Mouse (Mus musculus) monocyte, adult 5-6 weeks (primary cell): ENCODE results near the gene Rapgef2. TPM values are rescaled to one million over a fixed set of nuclear protein-coding genes. Genes with fewer than 3 reads are reported as not detected.

Source experiments
- ATAC-seq: fragments of 153-309, 156-312 bp; replicated peaks from 2 replicates; pipeline ENCODE4 v1.8.0; 2017; ENCODE audit warnings: mild to moderate bottlenecking; ENCODE audit not compliant: low TSS enrichment, insufficient number of reproducible peaks, severe bottlenecking, poor library complexity, low FRiP score
- total RNA-seq: library from RNA; stranded (forward); fragments of 200-1000, 200-491, 200-594 nt; gene quantifications from 3 replicates; pipeline ENCODE4 v1.2.3, GENCODE M21; 2017

Gene Rapgef2
- total RNA-seq, 1 experiment from 2014 or later: 28.9 TPM

GRCm38 (mm10) chr3:79286031-79286375, 314 bp downstream of the Rapgef2 start:
- no peak for ATAC-seq

GRCm38 (mm10) chr3:79285097-79285675, 1.1 kb downstream of the Rapgef2 start:
- no peak for ATAC-seq

- ATAC-seq: no peak
Measured at GRCm38 (mm10) chr3:79283976-79284375, 2.3 kb downstream of the Rapgef2 start.

- ATAC-seq: no peak
Measured at GRCm38 (mm10) chr3:79283031-79283430, 3.3 kb downstream of the Rapgef2 start.

GRCm38 (mm10) chr3:79275856-79276645, 10.3 kb downstream of the Rapgef2 start:
- ATAC-seq: no peak

GRCm38 (mm10) chr3:79273350-79273749, 13.0 kb downstream of the Rapgef2 start:
- ATAC-seq: no peak

- ATAC-seq: no peak
Measured at GRCm38 (mm10) chr3:79272939-79273338, 13.4 kb downstream of the Rapgef2 start.

GRCm38 (mm10) chr3:79270980-79271555, 15.2 kb downstream of the Rapgef2 start:
- ATAC-seq: no peak

GRCm38 (mm10) chr3:79269872-79270271, 16.4 kb downstream of the Rapgef2 start:
- ATAC-seq: no peak

GRCm38 (mm10) chr3:79266976-79267375, 19.3 kb downstream of the Rapgef2 start:
- no peak for ATAC-seq

GRCm38 (mm10) chr3:79261816-79262316, 24.5 kb downstream of the Rapgef2 start:
- no peak for ATAC-seq

GRCm38 (mm10) chr3:79254023-79254422, 32.3 kb downstream of the Rapgef2 start:
- no peak for ATAC-seq

GRCm38 (mm10) chr3:79253416-79253815, 32.9 kb downstream of the Rapgef2 start:
- no peak for ATAC-seq

GRCm38 (mm10) chr3:79252921-79253394, 33.4 kb downstream of the Rapgef2 start:
- peak; percentile 64 for ATAC-seq

GRCm38 (mm10) chr3:79249955-79250354, 36.4 kb downstream of the Rapgef2 start:
- ATAC-seq: no peak

GRCm38 (mm10) chr3:79248659-79249235, 37.6 kb downstream of the Rapgef2 start:
- no peak for ATAC-seq

GRCm38 (mm10) chr3:79248208-79248607, 38.1 kb downstream of the Rapgef2 start:
- ATAC-seq: no peak; the same call in 1 of the 2 replicates

- ATAC-seq: no peak
Measured at GRCm38 (mm10) chr3:79244347-79244746, 42.0 kb downstream of the Rapgef2 start.

- no peak for ATAC-seq
Measured at GRCm38 (mm10) chr3:79242922-79243705, 43.2 kb downstream of the Rapgef2 start.
